Mouse (Mus musculus): ENCODE results near the gene Hdac8. TPM values are rescaled to one million over a fixed set of nuclear protein-coding genes. Genes with fewer than 3 reads are reported as not detected.

Hdac8 gene
- polyA plus RNA-seq, 1 experiment from 2014 or later = 7.0 TPM

GRCm38 (mm10) chrX:102251221-102251936, 253.8 kb downstream of the Hdac8 start:
- Histone ChIP-seq H3K9me3 (no peaks in the 10 kb centered on the region), H3K27ac (no peak overlapping the region), H3K4me1 (no peaks in the 10 kb centered on the region), H3K27me3 (replicated peaks) (peaks cover 35% of the 10 kb centered on the region), H3K9ac (peak overlapping the region; percentile 35; the same call in 1 of the 2 replicates), H3K4me2 (replicated peaks) (peak overlapping the region; percentile 86), H3K4me3 (peak overlapping the region; percentile 51), H3K36me3 (no peaks in the 10 kb centered on the region)
- peak; percentile 57 for ATAC-seq (ENCODE audit: low FRiP score, low read depth)
- 11% methylated on average over 69 of the region's 80 CpGs for WGBS

DNA sequence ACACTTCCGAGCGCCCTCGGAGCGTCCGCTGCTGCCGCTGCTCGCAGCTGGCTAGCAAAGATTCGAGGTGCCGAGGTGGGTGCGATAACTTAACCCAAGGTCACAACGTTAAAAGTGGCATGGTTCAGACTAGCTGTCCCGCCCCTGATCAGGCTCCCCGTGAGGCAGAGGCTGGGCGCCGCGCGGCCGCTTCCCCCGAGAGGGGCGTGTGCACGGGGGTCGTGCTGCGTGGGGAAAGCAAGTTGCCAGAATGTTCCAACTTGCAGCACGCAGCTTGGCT, 254.3 kb downstream of the Hdac8 start:
- H3K4me3 ChIP-seq = peak overlapping the region; percentile 51
- H3K27me3 ChIP-seq (replicated peaks) = peaks cover 35% of the 10 kb centered on the region
- H3K4me1 ChIP-seq = no peaks in the 10 kb centered on the region
- H3K9me3 ChIP-seq = no peaks in the 10 kb centered on the region
- H3K36me3 ChIP-seq = no peaks in the 10 kb centered on the region
- 18% methylated on average over 24 of the region's 24 CpGs for WGBS
- H3K9ac ChIP-seq = peak overlapping the region; percentile 35; the same call in 1 of the 2 replicates
- H3K4me2 ChIP-seq (replicated peaks) = peak overlapping the region; percentile 86
- no peak for ATAC-seq (ENCODE audit: low FRiP score, low read depth)
- H3K27ac ChIP-seq = no peak overlapping the region

- ATAC-seq (ENCODE audit: low FRiP score, low read depth) = no peak
- no peaks in the 10 kb centered on the region for H3K36me3 ChIP-seq
- H3K4me1 ChIP-seq = no peaks in the 10 kb centered on the region
- no peaks in the 10 kb centered on the region for H3K9me3 ChIP-seq
- H3K4me3 ChIP-seq = peak overlapping the region; percentile 51
- H3K4me2 ChIP-seq (replicated peaks) = peak overlapping the region; percentile 86
- WGBS = 12% methylated on average over 54 of the region's 68 CpGs
- no peak overlapping the region for H3K9ac ChIP-seq
- H3K27ac ChIP-seq = no peak overlapping the region
- H3K27me3 ChIP-seq (replicated peaks) = peaks cover 35% of the 10 kb centered on the region
These were observed 254.8 kb downstream of the Hdac8 start for GRCm38 (mm10) chrX:102250150-102250890.

GRCm38 (mm10) chrX:102244334-102244733, 260.8 kb downstream of the Hdac8 start:
- WGBS = 73% methylated on average over 2 of the region's 2 CpGs
- Histone ChIP-seq H3K36me3 (no peaks in the 10 kb centered on the region), H3K9ac (no peak overlapping the region), H3K27ac (no peak overlapping the region), H3K27me3 (replicated peaks) (peaks cover 8% of the 10 kb centered on the region), H3K4me2 (replicated peaks) (no peak overlapping the region), H3K4me3 (no peak overlapping the region), H3K9me3 (no peaks in the 10 kb centered on the region), H3K4me1 (no peaks in the 10 kb centered on the region)
- ATAC-seq (ENCODE audit: low FRiP score, low read depth) = no peak

Small RNAs within 50 kb of the gene (microRNA-seq; reads per million reads assigned to microRNA genes)
- gene Gm26318 = not detected

Other genes with a start within 250 kb of the Hdac8 start
- 7.6 and 7.7 TPM in 2 replicates for gene Phka1, start 138.9 kb upstream of the Hdac8 start, polyA plus RNA-seq (2016; fragmentation: Nextera tagmentation; extraction: Ambion mirVana)
- gene Gm3880, start 181.6 kb upstream of the Hdac8 start, polyA plus RNA-seq (2016; fragmentation: Nextera tagmentation; extraction: Ambion mirVana) = not detected in 2 replicates
- gene Gm9112, start 202.3 kb upstream of the Hdac8 start, polyA plus RNA-seq (2016; fragmentation: Nextera tagmentation; extraction: Ambion mirVana) = not detected in 2 replicates
- not detected in 2 replicates for gene Dmrtc1b, start 202.5 kb upstream of the Hdac8 start, polyA plus RNA-seq (2016; fragmentation: Nextera tagmentation; extraction: Ambion mirVana)